Mouse (Mus musculus) mouse trophoblast stem cell (cell line): ENCODE data around the gene Zfp239.
"Not testable (repeated sequence)": the region's sequence is repeated elsewhere in the genome, so short reads cannot be mapped to it uniquely, and the experiment has no call there.

Experiments
- in situ Hi-C, 2 experiments: fragments of 300-500 bp; cut with MseI, MboI; formaldehyde crosslinking; loops; 2 replicates in 1 of 2; 3 replicates in 1 of 2; pipeline ENCODE4 v1.15.1; 2025

The Zfp239 gene

DNA sequence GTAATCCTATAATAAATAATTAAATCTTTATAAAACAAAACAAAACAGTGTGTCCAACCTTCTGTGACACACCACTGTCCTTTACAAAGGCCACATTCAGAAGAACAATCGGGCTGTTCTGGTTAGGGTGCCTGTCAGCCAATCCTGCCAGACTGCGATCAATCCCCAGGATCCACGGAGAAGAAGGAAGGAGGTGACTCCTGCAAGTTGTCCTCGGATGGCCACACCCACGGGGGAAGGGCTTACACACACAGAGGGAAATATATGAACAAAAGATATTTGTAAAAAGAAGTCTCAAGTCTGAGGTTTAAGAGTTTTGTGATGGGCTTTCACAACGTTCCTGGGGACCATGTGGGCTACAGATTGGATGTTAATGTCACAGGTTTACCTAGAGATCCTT lies at the start of gene Zfp239:
Gene Zfp239 (plus strand): TSS at position 253 of the 400 bp plus-strand sequence.
- in situ Hi-C loops = no loop called here

DNA sequence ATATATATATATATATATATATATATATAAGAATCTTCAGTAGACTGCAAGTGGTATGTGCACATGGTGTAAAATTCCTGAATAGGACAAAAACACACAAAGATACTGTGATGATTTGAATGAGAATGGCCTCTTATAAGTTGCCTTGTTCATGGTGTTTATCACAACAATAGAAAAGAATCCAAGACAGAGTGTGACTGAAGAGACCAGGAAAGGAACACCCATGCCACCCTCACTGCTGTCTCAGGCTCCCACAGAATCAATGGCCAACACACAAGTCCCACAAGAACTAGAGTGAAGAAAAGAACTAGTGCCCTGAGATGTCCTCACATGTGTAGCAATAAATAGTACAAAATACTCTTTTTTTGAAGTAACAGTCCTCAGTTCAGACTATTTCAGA lies 47.2 kb upstream of the Zfp239 start:
- in situ Hi-C loops = no loop called here

DNA sequence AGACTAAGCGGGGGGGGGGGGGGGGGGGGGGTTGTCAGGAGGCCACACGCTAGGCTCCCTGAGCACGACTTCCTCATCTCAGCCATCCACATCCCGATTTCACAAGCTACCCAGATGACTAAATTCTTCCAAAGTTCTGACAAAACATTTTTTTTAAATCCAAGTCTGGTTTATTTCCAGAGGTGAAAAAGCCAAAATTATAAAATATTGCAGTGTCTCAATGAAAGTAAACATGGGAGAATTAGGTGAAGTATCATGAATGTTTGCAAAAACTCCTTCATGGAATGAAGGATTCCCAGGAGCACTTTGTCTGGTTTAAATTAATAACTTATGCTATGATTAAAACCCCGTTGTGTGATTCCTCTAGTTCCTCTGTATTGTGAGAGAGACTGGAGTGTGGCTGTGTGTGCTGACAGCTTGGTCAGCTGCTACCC lies 44.8 kb upstream of the Zfp239 start:
- in situ Hi-C loops = no loop called here

DNA sequence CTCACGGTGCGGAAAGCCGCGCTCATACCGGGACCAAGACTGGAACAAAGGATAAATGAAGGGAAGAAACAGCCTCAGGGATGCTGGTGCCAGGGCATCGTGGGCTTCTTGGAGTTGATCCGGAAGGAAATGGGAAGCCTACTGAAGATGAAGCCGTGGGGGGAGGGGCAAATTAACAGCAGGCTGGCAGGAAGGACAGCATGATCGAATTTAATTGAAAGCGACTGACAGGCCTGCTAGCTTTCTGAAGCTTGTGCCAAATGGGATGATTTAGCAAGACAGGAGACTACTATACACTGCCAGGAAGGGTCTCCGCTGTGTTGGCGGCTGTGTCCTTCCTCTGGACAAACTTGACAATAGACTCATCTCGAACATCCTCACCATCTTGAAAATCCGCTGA lies 41.6 kb upstream of the Zfp239 start:
- in situ Hi-C loops = loop anchor here (10.0 kb wide), 4 partner anchors 146 to 656 kb away; partner anchors contain the start of gene Cxcl12 (in 1 of the 2)

DNA sequence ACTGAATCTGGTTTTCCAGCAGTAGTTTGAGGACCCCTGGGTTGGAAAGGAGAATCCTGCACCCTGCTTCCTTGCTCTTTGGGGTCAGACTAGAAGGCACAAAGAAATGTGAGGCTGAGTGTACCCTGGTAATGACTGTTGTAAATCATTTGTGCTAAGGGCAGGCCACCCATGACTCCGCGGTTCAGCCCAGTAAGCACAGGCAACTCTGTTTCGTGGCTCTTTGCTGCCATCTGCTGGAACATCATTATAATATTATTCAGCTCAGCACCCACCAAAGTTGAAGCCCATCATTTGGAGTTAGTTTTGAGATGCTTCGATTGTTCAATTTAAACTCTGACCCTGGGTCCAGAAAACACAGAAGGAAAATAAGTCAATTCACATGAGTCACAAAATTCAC lies 36.5 kb upstream of the Zfp239 start:
- in situ Hi-C loops = loop anchor here (10.0 to 25.0 kb wide), 5 partner anchors 151 to 1163 kb away; partner anchors contain the start of genes Cxcl12 (in 1 of the 2), Depp1 (in 1 of the 2) and Rassf4 (in 1 of the 2)

DNA sequence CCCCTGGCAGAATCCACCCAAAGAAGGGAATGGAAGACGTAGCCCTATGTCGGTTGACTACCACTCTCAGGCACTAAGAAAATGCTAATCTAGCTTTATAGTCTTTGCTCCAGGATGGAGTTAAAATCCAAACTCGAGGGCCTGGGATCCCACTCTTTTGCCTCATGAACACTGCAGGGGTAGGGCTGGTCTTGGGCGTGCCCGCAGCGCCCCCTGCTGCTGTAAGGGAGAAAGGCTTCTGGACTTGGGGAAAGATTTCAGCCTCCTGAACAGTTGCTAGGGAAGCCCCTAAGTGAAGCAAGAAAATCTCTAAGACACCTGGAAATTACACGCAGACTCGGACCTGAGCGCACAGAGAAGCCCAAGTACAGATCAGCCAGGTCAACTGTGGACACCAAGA lies 33.6 kb upstream of the Zfp239 start:
- in situ Hi-C loops = loop anchor here (10.0 to 25.0 kb wide), 5 partner anchors 153 to 1166 kb away; partner anchors contain the start of genes Cxcl12 (in 1 of the 2), Depp1 (in 1 of the 2) and Rassf4 (in 1 of the 2)

DNA sequence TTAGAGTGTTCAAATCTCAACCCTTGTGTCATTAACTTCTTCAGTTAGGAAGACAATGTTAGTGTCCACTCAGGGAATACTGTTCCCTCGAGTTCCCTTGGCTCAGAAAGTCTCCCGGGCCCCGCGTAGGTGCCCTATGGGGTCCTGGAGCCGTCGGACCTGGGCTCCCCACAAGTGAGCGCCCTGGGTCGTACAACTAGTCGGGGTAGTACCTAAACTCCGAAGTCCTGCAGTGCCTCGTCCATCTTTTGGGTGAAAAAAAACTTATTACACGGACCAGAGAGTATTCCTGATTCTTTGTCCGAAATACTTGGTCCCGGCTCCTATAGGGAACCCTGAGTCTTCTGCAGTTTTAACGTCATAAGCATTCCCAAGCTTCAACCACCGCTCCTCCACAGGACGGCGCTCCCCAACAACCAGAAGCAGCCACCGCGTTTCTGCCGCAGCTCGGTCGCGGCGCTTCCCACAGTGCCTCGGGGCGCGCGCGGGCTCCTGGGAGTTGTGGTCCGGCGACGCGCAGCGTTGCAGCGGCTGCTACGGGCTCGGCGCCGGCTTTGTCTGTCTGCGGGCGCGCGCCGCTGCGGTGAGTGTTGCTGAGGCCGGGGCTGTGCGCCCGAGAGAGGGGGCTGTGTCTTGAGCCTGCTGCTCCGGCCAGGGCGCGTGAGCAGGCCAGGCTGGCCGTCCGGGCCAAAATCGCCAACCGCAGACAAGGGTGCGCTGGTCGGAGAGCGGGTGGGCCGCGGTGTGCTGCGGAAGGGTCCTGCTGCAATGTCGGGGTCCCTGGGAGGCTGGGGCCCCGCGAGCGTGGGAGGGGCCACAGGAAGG lies 21.0 kb upstream of the Zfp239 start, which contains the start of gene Zfp637:
Gene Zfp637 (plus strand): TSS at position 495 of the 825 bp plus-strand sequence.
- in situ Hi-C loops = loop anchor here in 1 of 2 experiments (25.0 kb wide), 1 partner anchor 1179 kb away; the partner anchor contains the start of genes Depp1 and Rassf4

DNA sequence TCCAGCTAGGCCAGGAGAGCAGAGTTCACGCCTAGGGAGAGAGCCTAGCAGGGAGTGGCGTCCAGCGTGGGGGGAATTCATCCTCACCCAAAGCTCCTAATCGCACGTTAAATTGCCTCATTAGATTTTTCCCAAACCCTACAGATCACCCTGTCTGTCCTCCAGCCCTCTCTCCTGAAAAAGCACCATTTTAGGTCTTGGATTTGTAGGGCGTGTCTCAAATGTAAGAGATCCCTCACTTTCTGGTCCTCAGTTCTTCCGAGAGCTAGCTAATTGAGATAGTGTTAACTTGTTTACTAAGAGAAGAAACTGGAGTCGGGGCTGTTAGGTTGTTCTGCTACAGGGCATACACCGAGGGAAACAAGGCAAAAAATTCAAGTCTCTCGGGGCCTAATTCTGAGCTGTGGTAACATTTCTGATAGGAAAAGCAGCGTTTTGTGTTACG lies 20.4 kb upstream of the Zfp239 start:
- in situ Hi-C loops = loop anchor here in 1 of 2 experiments (25.0 kb wide), 1 partner anchor 1179 kb away; the partner anchor contains the start of genes Depp1 and Rassf4

DNA sequence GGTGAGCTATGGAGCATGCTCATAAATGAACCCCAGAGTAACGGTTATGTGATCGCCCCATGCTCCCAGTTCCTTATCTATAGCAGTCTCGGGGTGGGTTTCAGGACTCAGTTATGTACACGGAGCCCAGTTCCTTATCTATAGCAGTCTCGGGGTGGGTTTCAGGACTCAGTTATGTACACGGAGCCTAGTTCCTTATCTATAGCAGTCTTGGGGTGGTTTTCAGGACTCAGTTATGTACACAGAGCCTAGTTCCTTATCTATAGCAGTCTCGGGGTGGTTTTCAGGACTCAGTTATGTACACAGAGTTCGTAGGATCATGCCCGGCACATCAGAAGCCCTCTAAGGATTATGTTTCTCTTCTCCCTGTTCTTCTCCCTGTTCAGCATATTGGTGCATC lies 17.3 kb upstream of the Zfp239 start:
- in situ Hi-C loops = loop anchor here in 1 of 2 experiments (25.0 kb wide), 1 partner anchor 1182 kb away; the partner anchor contains the start of genes Depp1 and Rassf4

DNA sequence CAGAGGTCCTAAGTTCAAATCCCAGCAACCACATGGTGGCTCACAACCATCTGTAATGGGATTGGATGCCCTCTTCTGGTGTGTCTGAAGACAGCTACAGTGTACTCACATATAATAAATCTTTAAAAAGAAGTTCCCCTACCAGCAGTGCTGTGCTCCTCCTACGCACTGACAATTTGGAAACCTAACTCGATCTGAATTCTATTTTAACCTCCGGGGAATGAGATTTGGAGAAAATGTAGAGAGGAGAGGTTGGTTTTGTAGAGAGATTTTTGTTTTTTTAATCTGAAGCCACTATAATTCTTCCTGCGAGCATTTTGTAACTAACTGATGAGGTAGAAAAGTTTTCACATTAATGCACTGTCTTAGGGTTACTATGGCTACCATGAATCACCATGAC lies 15.2 kb upstream of the Zfp239 start:
- in situ Hi-C loops = loop anchor here in 1 of 2 experiments (25.0 kb wide), 1 partner anchor 1184 kb away; the partner anchor contains the start of genes Depp1 and Rassf4

DNA sequence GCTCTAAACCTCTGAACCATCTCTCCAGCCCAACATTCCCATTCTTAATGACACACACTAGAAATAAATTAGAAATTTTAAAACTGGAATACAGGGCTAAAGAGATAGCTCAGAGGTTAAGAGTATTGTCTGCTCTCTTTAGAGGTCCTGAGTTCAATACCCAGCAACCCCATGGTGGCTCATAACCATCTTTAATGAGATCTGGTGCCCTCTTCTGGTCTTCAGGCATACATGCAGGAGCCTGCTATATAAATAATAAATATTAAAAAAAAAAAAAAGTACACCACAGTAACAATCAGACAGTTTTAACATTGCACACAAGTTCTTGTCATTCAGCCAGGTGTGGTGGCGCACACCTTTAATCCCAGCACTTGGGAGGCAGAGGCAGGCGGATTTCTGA lies 14.1 kb upstream of the Zfp239 start:
- in situ Hi-C loops = loop anchor here in 1 of 2 experiments (25.0 kb wide), 1 partner anchor 1185 kb away; the partner anchor contains the start of genes Depp1 and Rassf4

DNA sequence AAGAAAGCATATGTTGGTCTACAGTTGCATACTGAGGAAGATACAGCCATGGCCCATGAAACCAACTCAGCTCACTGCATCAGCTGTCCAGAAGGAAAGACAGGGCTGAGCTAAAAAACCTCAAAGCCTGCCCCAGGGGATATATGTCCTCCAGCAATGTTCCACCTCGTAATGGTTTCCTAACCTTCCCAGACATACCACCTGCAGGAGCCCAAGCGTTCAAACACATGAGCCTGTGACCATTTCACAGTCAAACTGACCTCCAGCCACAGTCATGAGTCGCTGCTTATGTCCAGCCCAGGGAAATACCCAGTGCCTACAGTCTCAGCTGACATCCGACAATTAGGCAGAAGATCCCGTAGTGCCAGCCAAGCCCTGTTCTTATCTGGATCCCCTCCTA lies 13.3 kb upstream of the Zfp239 start:
- in situ Hi-C loops = loop anchor here in 1 of 2 experiments (25.0 kb wide), 1 partner anchor 1186 kb away; the partner anchor contains the start of genes Depp1 and Rassf4

DNA sequence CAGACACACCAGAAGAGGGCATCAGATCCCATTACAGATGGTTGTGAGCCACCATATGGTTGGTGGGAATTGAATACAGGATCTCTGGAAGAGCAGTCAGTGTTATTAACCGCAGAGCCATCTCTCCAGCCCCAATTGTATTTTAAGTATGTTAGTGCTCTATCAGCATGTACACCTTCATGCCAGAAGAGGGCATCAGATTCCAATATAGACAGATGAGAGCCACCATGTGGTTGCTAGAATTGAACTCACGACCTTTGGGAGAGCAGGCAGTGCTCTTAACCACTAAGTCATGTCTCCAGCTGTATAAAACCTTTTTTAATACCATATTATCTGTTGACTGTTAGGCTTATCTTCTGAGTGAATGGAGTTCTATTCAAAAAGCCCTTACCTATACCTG lies 10.2 kb upstream of the Zfp239 start:
- in situ Hi-C loops = no loop called here

DNA sequence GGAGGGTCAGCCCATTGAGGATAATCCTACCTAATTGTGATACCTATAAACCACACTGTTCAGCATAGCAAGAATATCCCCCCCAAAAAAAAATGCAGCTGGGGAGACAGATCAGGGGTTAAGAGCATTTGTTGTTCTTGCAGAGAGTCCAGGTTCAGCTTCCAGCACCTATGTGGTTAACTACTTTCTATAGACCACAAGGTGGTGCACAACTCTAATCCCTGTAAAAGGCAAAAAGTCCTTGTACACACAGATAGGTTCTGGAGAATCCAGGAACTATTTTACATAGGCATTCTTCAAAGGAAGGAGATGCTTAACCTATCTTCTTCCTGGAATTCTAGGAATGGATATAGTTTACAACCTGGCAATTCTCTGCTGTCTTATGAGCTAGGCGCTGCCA lies 3.9 kb upstream of the Zfp239 start:
- in situ Hi-C loops = no loop called here

DNA sequence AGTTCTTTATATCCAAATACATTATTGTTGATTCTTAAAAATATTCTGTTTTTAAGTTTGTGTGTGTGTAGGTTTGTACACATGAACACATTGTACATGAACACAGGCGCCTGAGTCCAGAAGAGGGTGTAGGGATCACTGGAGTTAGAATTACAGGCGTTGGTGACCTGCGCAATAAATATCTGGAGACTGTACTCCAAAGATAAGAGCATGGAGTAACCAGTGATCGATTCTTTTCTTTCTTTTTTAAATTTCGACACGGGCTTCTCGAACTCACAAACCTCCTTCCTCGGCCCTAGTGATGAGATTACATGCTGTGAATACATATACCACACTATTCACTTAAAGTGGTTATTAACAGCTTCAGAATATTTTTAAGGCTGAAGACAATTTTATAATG lies 565 bp downstream of the Zfp239 start:
- in situ Hi-C loops = no loop called here

DNA sequence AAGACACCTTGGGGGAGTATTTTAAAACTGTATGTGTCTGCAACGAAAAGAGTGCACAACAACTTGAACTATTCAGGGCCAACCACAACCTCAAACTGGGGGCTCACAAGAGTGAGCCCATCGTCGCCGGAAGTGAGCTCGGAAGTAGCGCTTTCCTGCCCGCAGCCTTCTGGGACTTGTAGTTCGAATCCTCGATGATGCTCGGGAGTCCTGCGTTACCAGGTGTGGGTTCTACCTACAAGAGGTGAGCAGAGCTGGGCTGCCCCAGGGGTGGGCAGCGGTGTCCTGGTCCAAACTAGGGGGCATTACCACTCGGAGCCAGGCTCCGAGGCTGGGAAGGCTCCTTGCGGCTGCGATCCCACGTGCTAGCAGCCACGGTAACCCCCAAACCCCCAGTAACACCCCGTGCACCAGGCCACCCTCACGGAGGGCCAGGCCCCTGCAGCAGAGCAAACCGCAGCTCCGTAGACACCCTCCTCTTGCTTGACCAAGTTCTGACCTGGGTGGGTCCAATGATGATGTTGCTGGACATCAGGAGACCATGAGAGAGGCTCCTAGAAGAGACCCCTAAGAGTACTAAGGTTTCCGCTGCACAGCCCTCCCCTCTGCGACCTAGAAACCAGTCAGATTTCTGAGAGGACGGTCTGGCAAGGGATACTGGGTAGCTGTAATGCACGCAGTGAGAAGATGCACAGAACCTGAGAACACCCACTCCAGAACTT lies 1.2 kb downstream of the Zfp239 start:
- in situ Hi-C loops = no loop called here

DNA sequence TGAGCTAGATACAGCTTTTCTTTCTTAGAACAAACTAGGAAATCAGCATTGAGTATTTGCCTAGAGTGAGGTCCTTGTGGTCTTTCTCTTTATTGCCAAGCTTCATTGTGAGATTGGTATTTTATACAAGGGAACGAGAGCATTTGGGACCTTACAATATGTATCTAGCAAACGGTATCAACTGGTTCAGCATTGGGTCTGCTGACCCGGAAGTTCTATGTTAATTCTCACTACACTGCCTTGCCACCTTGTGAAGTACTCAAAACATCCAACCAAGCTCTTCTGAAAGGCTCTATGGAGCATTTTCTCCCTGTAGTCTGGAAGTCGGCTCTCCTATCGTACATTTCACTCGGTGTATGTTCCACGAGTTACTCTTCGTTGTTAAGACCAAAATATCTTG lies 1.9 kb downstream of the Zfp239 start:
- in situ Hi-C loops = no loop called here

DNA sequence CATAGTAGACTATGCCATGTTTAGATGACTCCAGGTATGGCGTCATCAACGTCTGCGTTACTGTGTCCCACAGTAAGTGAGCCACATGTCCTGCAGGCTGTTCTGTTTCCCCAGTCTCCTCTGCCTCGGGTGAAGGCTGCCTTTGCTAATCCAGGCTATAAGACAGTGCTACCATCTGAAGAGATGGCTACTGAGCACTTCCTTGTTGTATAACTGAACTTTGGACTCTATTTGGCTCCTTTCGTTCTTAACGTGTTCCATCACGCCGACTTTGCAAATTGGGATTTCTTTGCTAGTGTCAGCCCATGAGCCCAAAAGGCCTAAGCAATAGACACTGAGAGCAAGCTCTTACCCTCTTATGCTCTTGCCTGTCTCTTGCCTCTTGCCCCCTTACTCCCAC lies 6.3 kb downstream of the Zfp239 start:
- in situ Hi-C loops = no loop called here

DNA sequence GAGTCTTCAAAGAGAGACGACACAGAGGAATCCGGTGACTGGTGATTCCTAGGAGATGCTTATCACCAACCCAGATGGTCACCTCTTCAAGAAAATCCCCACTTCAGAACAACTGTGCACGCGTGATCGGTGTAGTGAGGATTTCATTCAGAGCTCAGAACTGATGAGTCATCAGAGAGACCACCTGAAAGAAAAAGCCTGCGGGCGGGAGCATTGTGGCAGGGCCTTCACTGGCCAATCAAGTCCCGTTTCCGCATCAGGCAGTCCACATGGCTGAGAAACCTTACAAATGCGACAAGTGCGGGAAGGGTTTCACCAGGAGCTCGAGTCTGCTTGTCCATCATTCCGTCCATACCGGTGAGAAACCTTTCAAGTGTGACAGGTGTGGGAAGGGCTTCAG lies 9.1 kb downstream of the Zfp239 start:
- in situ Hi-C loops = no loop called here

DNA sequence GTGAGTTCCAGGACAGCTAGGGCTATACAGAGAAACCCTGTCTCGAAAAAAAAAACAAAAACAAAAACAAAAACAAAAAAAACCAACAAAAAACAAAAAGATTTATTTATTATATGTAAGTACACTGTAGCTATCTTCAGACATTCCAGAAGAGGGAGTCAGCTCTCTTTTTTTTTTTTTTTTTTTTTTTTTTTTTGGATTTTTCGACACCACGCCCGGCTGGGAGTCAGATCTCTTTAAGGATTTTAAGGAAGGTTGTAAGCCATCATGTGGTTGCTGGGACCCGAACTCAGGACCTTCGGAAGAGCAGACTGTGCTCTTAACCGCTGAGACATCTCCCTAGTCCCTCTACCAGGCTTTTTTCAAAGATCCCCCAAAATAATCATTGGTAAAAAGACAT lies 11.6 kb downstream of the Zfp239 start:
- in situ Hi-C loops = not testable (repeated sequence)

DNA sequence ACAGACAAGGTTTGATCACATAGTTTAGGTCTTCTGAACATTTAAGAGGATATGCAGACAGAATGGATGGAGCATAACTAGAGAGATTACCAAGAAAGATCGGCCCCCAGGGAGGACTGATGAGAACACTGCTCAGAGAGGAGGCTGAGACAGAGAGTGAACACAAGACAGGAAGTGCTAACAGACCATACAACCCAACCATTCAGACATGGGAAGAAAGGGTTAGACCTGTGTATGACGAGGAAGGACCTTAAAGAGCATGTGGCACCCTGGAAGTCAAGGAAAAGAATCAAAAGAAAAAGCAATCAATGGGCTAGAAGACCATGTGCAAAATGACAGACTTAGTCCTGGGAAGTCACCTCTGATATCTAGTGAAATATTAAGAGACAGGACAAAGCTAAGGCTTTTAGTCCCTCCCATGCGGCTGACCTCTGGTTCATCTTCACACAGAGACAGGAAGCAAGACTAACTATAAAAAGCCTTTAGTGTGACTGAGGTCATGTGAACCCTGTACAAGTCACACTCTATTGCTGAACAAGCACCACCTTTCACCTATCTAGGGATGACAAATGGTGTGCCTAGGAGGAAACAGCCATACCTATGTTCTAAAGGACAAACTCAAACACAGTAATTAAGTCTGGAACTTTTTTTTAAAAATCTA lies 12.9 kb downstream of the Zfp239 start:
- in situ Hi-C loops = no loop called here
